Mouse (Mus musculus): ENCODE measurements at regions not wholly inside any gene's neighbourhood (a gene's known extent, or its start where the extent isn't known, plus 50 kb on each side); places are given as distances from the start of the nearest gene placed in this dataset.
A peak's percentile ranks its signal among the peaks of the same experiment; 100 is the strongest.

DNA sequence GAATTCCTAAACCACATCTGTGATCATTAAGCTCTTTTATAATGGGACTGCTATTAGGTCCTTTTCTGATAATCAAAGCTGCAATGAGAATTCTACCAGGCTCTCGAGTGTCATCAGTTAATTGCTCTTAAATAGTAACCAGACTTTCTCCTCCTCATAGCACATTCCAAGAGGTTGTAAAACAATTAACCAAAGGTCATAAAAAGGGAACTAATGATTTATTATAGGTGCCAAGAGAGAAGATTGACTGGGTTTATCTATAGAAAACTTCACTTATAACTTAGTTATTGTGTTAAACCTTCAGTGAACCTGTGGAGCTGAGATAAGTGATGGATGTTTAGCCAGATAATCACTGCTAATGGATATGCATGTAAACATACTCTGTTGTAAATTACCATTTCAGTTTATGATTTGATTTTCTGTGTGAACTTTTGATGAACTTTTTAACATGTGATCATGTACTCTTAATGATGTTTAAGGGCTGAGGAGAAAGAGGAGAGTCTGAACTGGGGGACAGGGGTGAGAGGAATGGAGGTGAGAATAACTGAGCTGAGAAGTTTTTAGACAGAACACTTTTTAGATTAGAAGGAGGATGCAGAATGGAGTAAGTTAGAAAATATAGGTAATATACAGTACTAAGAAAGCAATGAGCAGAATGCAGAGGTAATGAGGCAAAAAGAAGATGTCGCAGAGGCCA, 228.4 kb upstream of the Cox7c start:
- DNase-seq (ENCODE audit: low spot score in 2 of 2) = no peak

DNA sequence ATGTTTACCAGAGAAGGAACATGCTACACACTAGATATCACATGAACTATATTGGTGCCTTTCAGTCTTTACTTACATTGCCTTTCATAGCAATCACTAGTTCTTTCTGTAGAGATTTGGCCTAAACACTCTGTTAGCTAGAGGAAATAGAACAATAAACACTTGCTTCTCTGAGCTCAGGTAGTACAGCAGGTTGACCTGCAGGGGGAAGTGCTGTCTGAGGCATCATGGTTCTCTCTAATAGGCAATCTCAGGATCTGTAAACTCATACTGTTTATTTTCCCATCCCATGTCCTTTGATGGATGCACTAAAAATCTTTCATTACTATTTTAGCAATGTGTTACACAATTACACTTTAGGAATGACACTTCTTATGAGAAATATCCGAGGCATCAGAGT, 191.3 kb upstream of the Cox7c start:
- DNase-seq (ENCODE audit: low spot score in 2 of 2) = peak in 1 of 2 experiments; percentile 3

DNA sequence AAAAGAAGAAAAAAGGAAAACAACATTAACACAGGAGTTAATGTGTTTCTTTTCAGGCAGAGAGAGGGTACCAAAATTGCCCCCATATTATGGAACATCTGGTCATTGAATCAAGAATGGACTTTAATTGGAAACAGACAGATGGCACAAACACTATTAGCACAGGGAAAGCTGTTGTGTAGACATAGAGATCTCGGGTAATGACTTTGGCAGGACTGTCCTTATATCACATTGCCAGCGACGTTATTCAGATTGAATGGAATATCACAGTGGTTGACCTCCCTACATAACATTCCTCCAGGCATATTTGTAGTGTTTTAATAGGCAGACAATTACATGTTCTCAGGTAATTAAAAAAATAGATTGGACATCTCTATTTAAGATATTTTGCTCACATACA, 158.9 kb upstream of the Cox7c start:
- no peak for DNase-seq (ENCODE audit: low spot score in 2 of 2)

DNA sequence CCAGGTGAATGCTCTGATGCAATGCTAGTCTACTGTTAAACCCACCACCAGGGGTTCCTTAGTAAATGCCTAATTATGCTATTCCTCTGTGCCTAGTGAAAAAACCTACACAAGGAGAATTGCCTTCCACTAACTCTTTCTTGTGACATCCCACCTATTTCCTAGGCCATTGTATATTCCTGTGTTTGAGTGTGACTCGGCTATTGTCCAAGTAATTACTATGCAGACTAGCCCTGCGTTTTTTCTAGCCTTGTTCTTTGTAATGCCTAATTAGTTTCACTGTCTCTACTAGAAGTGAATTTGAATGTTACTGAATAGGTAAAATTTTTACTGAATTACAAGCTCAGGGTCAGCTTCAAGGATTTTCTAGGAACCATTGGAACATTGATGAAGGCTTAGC, 133.8 kb upstream of the Cox7c start:
- no peak for DNase-seq (ENCODE audit: low spot score in 2 of 2)

DNA sequence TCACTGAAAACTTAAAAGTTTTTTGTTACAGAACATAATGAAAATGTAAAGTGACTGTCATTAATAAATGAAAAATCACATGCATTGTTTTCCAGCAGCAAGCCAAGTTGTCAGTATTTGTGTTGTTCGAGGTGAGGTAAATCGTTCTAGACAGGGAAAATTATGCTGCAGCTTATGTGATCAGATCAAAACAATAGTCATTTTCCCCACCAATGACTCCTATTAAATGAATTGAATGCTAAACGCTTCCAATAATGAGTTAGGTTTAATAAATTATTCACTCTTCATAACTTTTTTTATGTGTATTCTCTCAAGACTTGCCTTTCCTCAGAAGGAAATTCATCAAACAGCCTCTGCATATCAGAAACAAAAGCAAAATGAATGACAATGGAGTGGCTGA, 100.6 kb upstream of the Cox7c start:
- no peak for DNase-seq (ENCODE audit: low spot score in 2 of 2)

DNA sequence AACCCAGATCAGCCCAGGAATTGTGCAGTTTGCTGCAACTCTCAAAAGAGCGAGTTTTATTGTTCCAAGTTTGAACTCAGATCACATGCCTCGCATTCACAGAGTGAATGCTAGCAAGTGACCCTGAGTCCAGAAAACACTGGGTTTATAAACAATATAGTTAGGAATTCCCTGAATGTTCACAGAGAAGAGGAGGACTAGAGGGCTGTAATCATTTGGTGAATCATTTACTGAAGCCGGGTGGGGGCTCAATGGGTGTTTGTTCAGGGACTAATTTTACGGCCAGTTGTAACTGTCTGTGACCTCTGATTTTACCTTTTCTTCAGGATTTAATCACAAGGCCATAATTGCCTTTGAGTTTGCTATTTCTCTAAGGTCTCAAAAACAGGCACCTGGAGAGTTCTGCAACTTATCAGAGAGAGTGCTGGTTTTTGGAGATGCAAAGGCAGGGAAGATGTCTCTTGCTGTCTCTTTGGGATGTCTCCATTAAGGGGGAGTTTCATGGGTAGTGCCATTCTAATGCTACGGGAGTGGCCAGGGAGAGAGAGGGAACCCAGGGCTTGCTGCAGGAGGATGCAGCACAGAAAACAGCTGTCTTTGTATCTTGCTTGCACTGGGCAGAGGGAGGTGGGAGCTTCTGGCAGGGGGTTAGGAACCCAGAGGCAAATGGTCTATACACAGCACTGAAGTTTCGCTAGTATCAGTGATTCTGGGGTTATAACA, 64.8 kb upstream of the Cox7c start:
- DNase-seq (ENCODE audit: low spot score in 2 of 2) = no peak

DNA sequence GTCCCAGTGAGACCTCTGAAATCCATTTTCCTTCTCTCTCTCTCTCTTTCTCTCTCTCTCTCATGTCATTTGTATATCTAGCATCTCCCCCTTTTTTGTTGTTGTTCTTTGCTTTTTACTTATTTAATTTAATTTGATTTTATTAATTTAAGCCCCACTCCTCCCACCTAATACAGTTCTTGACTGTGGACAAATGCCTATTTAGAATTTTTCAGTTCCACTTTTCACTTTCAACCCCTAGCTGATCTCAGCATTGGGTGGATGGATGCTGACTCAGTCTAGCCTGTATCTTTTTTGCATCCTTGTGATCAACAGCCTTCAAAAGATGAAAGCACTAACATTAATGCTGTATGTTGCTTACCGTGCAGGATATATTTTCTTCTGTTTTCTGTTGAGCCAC, 55.5 kb upstream of the Cox7c start:
- DNase-seq (ENCODE audit: low spot score in 2 of 2) = no peak

DNA sequence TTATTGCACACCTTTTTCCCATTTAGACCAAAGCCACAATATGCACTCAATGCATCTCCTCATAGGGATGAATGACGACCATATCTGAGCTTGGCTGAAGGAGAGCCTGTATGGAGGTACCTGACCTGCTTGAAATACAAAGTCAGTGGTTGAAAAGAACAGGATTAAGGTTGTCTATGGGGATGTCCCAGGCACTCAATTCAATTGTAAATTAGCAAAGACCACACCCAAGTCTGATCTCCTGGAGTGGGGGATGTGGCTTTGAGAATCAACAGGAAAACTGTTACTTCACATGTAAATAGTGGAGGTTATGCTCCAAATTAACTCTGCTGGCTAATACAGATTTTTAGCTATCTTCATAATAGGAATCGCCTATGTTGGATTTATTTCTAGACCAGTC, 51.1 kb upstream of the Cox7c start:
- no peak for DNase-seq (ENCODE audit: low spot score in 2 of 2)

DNA sequence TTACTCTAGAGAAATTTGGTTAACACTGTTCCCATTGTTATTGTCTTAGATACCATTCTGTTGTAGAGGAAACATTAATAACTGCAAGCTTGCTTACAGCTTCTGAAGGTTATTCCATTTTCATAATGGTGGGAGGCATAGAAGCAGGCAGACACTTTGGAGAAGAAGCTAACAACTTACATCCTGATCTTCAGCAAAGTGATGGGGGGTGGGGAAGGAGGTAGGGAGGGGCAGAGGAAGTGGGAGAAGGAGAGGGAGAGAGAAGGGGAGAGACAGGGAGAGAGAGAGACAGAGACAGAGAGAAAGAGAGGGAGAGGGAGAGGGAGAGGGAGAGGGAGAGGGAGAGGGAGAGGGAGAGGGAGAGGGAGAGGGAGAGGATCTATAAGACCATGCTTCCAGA, 50.6 kb upstream of the Cox7c start:
- DNase-seq (ENCODE audit: low spot score in 2 of 2) = no peak

Measured in layer of hippocampus, postnatal 10 days (tissue).